ENCODE assay signal across 8 mouse cellular contexts in the genomic region with DNA sequence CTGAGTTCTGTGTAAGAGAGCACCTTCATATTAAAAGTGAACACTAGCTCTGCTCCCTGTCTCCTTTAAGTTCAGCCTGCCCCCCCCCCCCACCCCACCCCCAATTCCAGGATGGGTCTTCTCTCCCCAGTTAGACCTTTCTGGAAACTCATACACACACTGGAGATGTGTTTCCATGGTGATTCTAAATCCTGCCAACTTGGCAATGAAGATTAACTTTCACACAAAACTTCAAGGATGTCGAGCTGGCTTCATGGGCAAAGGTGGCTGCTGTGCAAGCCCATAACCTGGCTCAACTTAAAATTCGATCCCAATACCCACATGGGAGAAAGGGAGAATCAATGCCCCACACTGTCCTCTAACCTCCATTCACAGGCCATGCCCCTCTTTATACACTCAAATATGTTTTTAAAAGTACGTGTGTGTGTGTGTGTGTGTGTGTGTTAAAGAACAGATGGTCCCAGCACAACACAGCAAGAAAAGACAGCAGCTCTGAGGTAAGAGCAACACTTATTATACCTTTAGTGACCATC. TPM values are rescaled to one million over a fixed set of nuclear protein-coding genes. Genes with fewer than 3 reads are reported as not detected.
A peak's percentile ranks its signal among the peaks of the same experiment; 100 is the strongest.
DNase-seq lines count a peak whose midpoint lies in the region; ATAC-seq and TF ChIP-seq lines count a peak whose summit lies in the region.

No protein-coding gene starts in this region.

- H3K4me1 ChIP-seq in heart, embryonic 11.5 days (ENCODE audit: control insufficient read depth, insufficient read depth, low read length) = peaks cover 25% of the 10 kb centered on the region
- peaks cover 10 to 11% of the 10 kb centered on the region in 2 experiments for H3K4me1 ChIP-seq in MEL (ENCODE audit: control insufficient read depth in 1 of 2, insufficient read depth in 2 of 2, low read length in 2 of 2)
- H3K4me1 ChIP-seq in forebrain, postnatal 0 days (ENCODE audit: insufficient read depth) = peaks cover 18% of the 10 kb centered on the region
- H3K4me1 ChIP-seq in liver, embryonic 15.5 days (replicated peaks) = peaks cover 52% of the 10 kb centered on the region

- intact Hi-C loops in heart, postnatal 36 days (cut with DNase I) = loop anchor here (1.0 to 10.0 kb wide), 4 partner anchors 25 to 525 kb away; a partner anchor contains a TSS

- H3K9me3 ChIP-seq in heart, embryonic 11.5 days (replicated peaks; ENCODE audit: control insufficient read depth, low read length) = no peaks in the 10 kb centered on the region
- no peaks in the 10 kb centered on the region for H3K9me3 ChIP-seq in MEL (replicated peaks; ENCODE audit: insufficient read depth, low read length)
- no peaks in the 10 kb centered on the region for H3K9me3 ChIP-seq in forebrain, postnatal 0 days (ENCODE audit: low read length)
- no peaks in the 10 kb centered on the region for H3K9me3 ChIP-seq in liver, embryonic 15.5 days (replicated peaks)

- peak overlapping the region; percentile 94 for H3K9ac ChIP-seq in heart, embryonic 11.5 days (ENCODE audit: low read depth, low read length)
- H3K9ac ChIP-seq in MEL (ENCODE audit: control insufficient read depth, low read depth, low read length, poor library complexity, severe bottlenecking) = peak overlapping the region; percentile 82
- peak overlapping the region; percentile 90 for H3K9ac ChIP-seq in forebrain, postnatal 0 days
- peak overlapping the region; percentile 98 for H3K9ac ChIP-seq in liver, embryonic 15.5 days

- peak overlapping the region; percentile 71 for H3K4me2 ChIP-seq in heart, embryonic 11.5 days
- peak overlapping the region; percentile 90 for H3K4me2 ChIP-seq in forebrain, postnatal 0 days (ENCODE audit: low read depth)
- peak overlapping the region; percentile 96 for H3K4me2 ChIP-seq in liver, embryonic 15.5 days

- TF ChIP-seq CTCF in MEL (IDR thresholded peaks at IDR 0.05 in 2 of 3, conservative IDR thresholded peaks at IDR 0.05 in 1 of 3; ENCODE audit: control insufficient read depth in 1 of 3, insufficient read depth in 1 of 3, low read depth in 2 of 3, low read length in 3 of 3, poor library complexity in 1 of 3, severe bottlenecking in 1 of 3) = no peak
- no peak for TF ChIP-seq CTCF in forebrain, postnatal 0 days (IDR thresholded peaks at IDR 0.05; ENCODE audit: low read depth)

- H3K36me3 ChIP-seq in heart, embryonic 11.5 days (ENCODE audit: control insufficient read depth, insufficient read depth, low read length) = peaks cover 12% of the 10 kb centered on the region
- H3K36me3 ChIP-seq in MEL (ENCODE audit: control insufficient read depth in 1 of 2, insufficient read depth in 2 of 2, low read length in 2 of 2) = peaks cover 0 to 28% of the 10 kb centered on the region in 2 experiments; a peak in 2 of 4 replicates
- peaks cover 23% of the 10 kb centered on the region for H3K36me3 ChIP-seq in forebrain, postnatal 0 days (ENCODE audit: insufficient read depth)
- H3K36me3 ChIP-seq in liver, embryonic 15.5 days (replicated peaks) = peaks cover 17% of the 10 kb centered on the region

- peak overlapping the region; percentile 91 for H3K4me3 ChIP-seq in heart, embryonic 11.5 days (ENCODE audit: low read depth, low read length)
- H3K4me3 ChIP-seq in MEL (ENCODE audit: control insufficient read depth in 1 of 2, insufficient read depth in 1 of 2, low read depth in 2 of 2, low read length in 2 of 2) = peak overlapping the region; percentile 69 to 75; a peak in 3 of 4 replicates
- H3K4me3 ChIP-seq in forebrain, postnatal 0 days (ENCODE audit: low read depth, low read length) = peak overlapping the region; percentile 82
- H3K4me3 ChIP-seq in liver, embryonic 15.5 days (replicated peaks) = peak overlapping the region; percentile 92

- no peak for TF ChIP-seq POLR2A in MEL (IDR thresholded peaks at IDR 0.05; ENCODE audit: control insufficient read depth in 1 of 2, insufficient read depth in 1 of 2, low read depth in 1 of 2, low read length in 2 of 2, poor library complexity in 1 of 2)

- ATAC-seq in heart, embryonic 11.5 days (replicated peaks; ENCODE audit: insufficient number of reproducible peaks, low FRiP score, low TSS enrichment) = no peak
- no peak for ATAC-seq in forebrain, postnatal 0 days
- no peak for ATAC-seq in liver, embryonic 15.5 days (ENCODE audit: insufficient read depth)

- no peaks in the 10 kb centered on the region for H3K27me3 ChIP-seq in heart, embryonic 11.5 days (ENCODE audit: control insufficient read depth, insufficient read depth, low read length)
- no peaks in the 10 kb centered on the region for H3K27me3 ChIP-seq in MEL (ENCODE audit: control insufficient read depth in 1 of 2, insufficient read depth in 2 of 2, low read length in 2 of 2)
- H3K27me3 ChIP-seq in forebrain, postnatal 0 days (ENCODE audit: insufficient read depth, low read length) = no peaks in the 10 kb centered on the region
- H3K27me3 ChIP-seq in liver, embryonic 15.5 days = no peaks in the 10 kb centered on the region

- peaks cover 38% of the 10 kb centered on the region for H3K79me2 ChIP-seq in MEL (ENCODE audit: control insufficient read depth, insufficient read depth, low read length, poor library complexity)

- no peak for DNase-seq in heart, postnatal 36 days
- DNase-seq in MEL (ENCODE audit: low read depth, low spot score) = no peak
- peak; percentile 51 for DNase-seq in forebrain, postnatal 0 days
- no peak for DNase-seq in urinary bladder, postnatal 10 days (ENCODE audit: low spot score)
- DNase-seq in left cerebral cortex, adult 9 months (ENCODE audit: low spot score in 2 of 2) = no peak
- no peak for DNase-seq in gastrocnemius, adult 18-20 months (ENCODE audit: low spot score)

- no peak for TF ChIP-seq EP300 in MEL (IDR thresholded peaks at IDR 0.05; ENCODE audit: low read depth in 1 of 2, low read length in 2 of 2)

- peak overlapping the region; percentile 96; the same call in 1 of the 2 replicates for H3K27ac ChIP-seq in heart, embryonic 11.5 days (ENCODE audit: low read depth, low read length)
- no peak overlapping the region for H3K27ac ChIP-seq in MEL (ENCODE audit: control insufficient read depth, low read depth, low read length)
- H3K27ac ChIP-seq in forebrain, postnatal 0 days (ENCODE audit: low read depth, low read length) = peak overlapping the region; percentile 94
- H3K27ac ChIP-seq in liver, embryonic 15.5 days (replicated peaks) = peak overlapping the region; percentile 92; the same call in 1 of the 2 replicates

- WGBS in heart, embryonic 11.5 days (ENCODE audit: insufficient replicate concordance) = 69% methylated on average over 3 of the region's 3 CpGs
- WGBS in forebrain, postnatal 0 days = 34% methylated on average over 3 of the region's 3 CpGs
- WGBS in liver, embryonic 15.5 days (ENCODE audit: insufficient replicate concordance) = 70% methylated on average over 3 of the region's 3 CpGs

- TF ChIP-seq RAD21 in MEL (IDR thresholded peaks at IDR 0.05; ENCODE audit: low read depth, low read length) = no peak

RNA-seq across cellular contexts. Expression of a gene that starts 1.2 kb away (rescaled TPM):
- polyA plus RNA-seq in heart, embryonic 11.5 days (2014; fragmentation: Nextera tagmentation; extraction: Ambion mirVana) = 3.2 and 7.0 TPM in 2 replicates
- 10 to 100 TPM; 72.1 to 73.7 TPM for total RNA-seq in heart, postnatal 36 days (2021)
- total RNA-seq in MEL (2012; rRNA removed) = 89.5 and 93.1 TPM in 2 replicates
- 100 to 1,000 TPM in 1 of 2 experiments, not detected in 1; 167 TPM for polyA plus RNA-seq in MEL (2012; ENCODE audit: insufficient read depth in 1 of 2, insufficient read length in 2 of 2, low read depth in 1 of 2, low replicate concordance in 2 of 2, missing spikeins in 1 of 2)
- total RNA-seq in forebrain, postnatal 0 days (2014; rRNA removed) = 89.3 and 99.1 TPM in 2 replicates
- polyA plus RNA-seq in forebrain, postnatal 0 days (2015; fragmentation: Nextera tagmentation; extraction: Ambion mirVana) = 5.1 and 8.3 TPM in 2 replicates
- 6.5 and 8.1 TPM in 2 replicates for polyA plus RNA-seq in liver, embryonic 15.5 days (2015; fragmentation: Nextera tagmentation; extraction: Ambion mirVana)
- total RNA-seq in gastrocnemius, adult 18-20 months (2021) = 10 to 100 TPM; 45.8 to 46.6 TPM

RNA-seq across cellular contexts. Expression of a gene that starts 24.9 kb away (rescaled TPM):
- polyA plus RNA-seq in heart, embryonic 11.5 days (2014; fragmentation: Nextera tagmentation; extraction: Ambion mirVana) = 81.5 and 83.7 TPM in 2 replicates
- total RNA-seq in heart, postnatal 36 days (2021) = 10 to 100 TPM; 27.2 to 34.7 TPM
- 101 and 111 TPM in 2 replicates for total RNA-seq in MEL (2012; rRNA removed)
- polyA plus RNA-seq in MEL (2012; ENCODE audit: insufficient read depth in 1 of 2, insufficient read length in 2 of 2, low read depth in 1 of 2, low replicate concordance in 2 of 2, missing spikeins in 1 of 2) = 100 to 1,000 TPM in 1 of 2 experiments, not detected in 1; 101 TPM
- total RNA-seq in forebrain, postnatal 0 days (2014; rRNA removed) = 188 and 219 TPM in 2 replicates
- polyA plus RNA-seq in forebrain, postnatal 0 days (2015; fragmentation: Nextera tagmentation; extraction: Ambion mirVana) = 206 and 214 TPM in 2 replicates
- polyA plus RNA-seq in liver, embryonic 15.5 days (2015; fragmentation: Nextera tagmentation; extraction: Ambion mirVana) = 54.4 and 58.1 TPM in 2 replicates
- total RNA-seq in gastrocnemius, adult 18-20 months (2021) = 10 to 100 TPM; 22.1 to 23.9 TPM

RNA-seq across cellular contexts. Expression of a gene that starts 28.8 kb away (rescaled TPM):
- polyA plus RNA-seq in heart, embryonic 11.5 days (2014; fragmentation: Nextera tagmentation; extraction: Ambion mirVana) = 3.8 and 4.6 TPM in 2 replicates
- total RNA-seq in heart, postnatal 36 days (2021) = 1 to 10 TPM; 4.2 to 5.1 TPM
- 9.4 and 10.2 TPM in 2 replicates for total RNA-seq in MEL (2012; rRNA removed)
- polyA plus RNA-seq in MEL (2012; ENCODE audit: insufficient read depth in 1 of 2, insufficient read length in 2 of 2, low read depth in 1 of 2, low replicate concordance in 2 of 2, missing spikeins in 1 of 2) = 10 to 100 TPM in 1 of 2 experiments, not detected in 1; 31.6 TPM
- total RNA-seq in forebrain, postnatal 0 days (2014; rRNA removed) = 10.8 and 11.8 TPM in 2 replicates
- 0.64 and 0.70 TPM in 2 replicates for polyA plus RNA-seq in forebrain, postnatal 0 days (2015; fragmentation: Nextera tagmentation; extraction: Ambion mirVana)
- polyA plus RNA-seq in liver, embryonic 15.5 days (2015; fragmentation: Nextera tagmentation; extraction: Ambion mirVana) = 34.4 and 39.1 TPM in 2 replicates
- 1 to 10 TPM; 2.3 to 2.6 TPM for total RNA-seq in gastrocnemius, adult 18-20 months (2021)

RNA-seq across cellular contexts. Expression of a gene that starts 30.4 kb away (rescaled TPM):
- polyA plus RNA-seq in heart, embryonic 11.5 days (2014; fragmentation: Nextera tagmentation; extraction: Ambion mirVana) = 1.7 TPM in 2 replicates
- 1 to 10 TPM; 1.2 TPM for total RNA-seq in heart, postnatal 36 days (2021)
- not detected in 2 replicates for total RNA-seq in MEL (2012; rRNA removed)
- polyA plus RNA-seq in MEL (2012; ENCODE audit: insufficient read depth in 1 of 2, insufficient read length in 2 of 2, low read depth in 1 of 2, low replicate concordance in 2 of 2, missing spikeins in 1 of 2) = under 1 TPM in 1 of 2 experiments, not detected in 1; 0.06 TPM
- total RNA-seq in forebrain, postnatal 0 days (2014; rRNA removed) = 188 and 205 TPM in 2 replicates
- polyA plus RNA-seq in forebrain, postnatal 0 days (2015; fragmentation: Nextera tagmentation; extraction: Ambion mirVana) = 4.6 and 6.2 TPM in 2 replicates
- 0.03 and 0.12 TPM in 2 replicates for polyA plus RNA-seq in liver, embryonic 15.5 days (2015; fragmentation: Nextera tagmentation; extraction: Ambion mirVana)
- under 1 TPM; 0.50 to 0.64 TPM for total RNA-seq in gastrocnemius, adult 18-20 months (2021)

RNA-seq across cellular contexts. Expression of a gene that starts 56.1 kb away (rescaled TPM):
- not detected in 2 replicates for polyA plus RNA-seq in heart, embryonic 11.5 days (2014; fragmentation: Nextera tagmentation; extraction: Ambion mirVana)
- not detected for total RNA-seq in heart, postnatal 36 days (2021)
- total RNA-seq in MEL (2012; rRNA removed) = not detected in 2 replicates
- not detected for polyA plus RNA-seq in MEL (2012; ENCODE audit: insufficient read depth in 1 of 2, insufficient read length in 2 of 2, low read depth in 1 of 2, low replicate concordance in 2 of 2, missing spikeins in 1 of 2)
- total RNA-seq in forebrain, postnatal 0 days (2014; rRNA removed) = 0.54 and 2.9 TPM in 2 replicates
- polyA plus RNA-seq in forebrain, postnatal 0 days (2015; fragmentation: Nextera tagmentation; extraction: Ambion mirVana) = 1.0 and 1.1 TPM in 2 replicates
- polyA plus RNA-seq in liver, embryonic 15.5 days (2015; fragmentation: Nextera tagmentation; extraction: Ambion mirVana) = not detected in 2 replicates
- not detected for total RNA-seq in gastrocnemius, adult 18-20 months (2021)
